Mouse (Mus musculus) cortical plate, adult 2 months (tissue): ENCODE data around the gene Rnf168.

ENCODE experiments used
- CTCF ChIP-seq: fragments of 200-500 bp; IDR thresholded peaks from 2 replicates; pipeline ENCODE4 v1.5.1; 2011; ENCODE audit warnings: mild to moderate bottlenecking, control low read depth, low read length; ENCODE audit not compliant: insufficient read depth; ENCODE audit errors: extremely low read depth
- POLR2A ChIP-seq: fragments of 200-500 bp; IDR thresholded peaks from 2 replicates; pipeline ENCODE4 v1.6.1; 2011; ENCODE audit warnings: mild to moderate bottlenecking, low read length, control low read depth; ENCODE audit not compliant: insufficient read depth; ENCODE audit errors: extremely low read depth

DNA sequence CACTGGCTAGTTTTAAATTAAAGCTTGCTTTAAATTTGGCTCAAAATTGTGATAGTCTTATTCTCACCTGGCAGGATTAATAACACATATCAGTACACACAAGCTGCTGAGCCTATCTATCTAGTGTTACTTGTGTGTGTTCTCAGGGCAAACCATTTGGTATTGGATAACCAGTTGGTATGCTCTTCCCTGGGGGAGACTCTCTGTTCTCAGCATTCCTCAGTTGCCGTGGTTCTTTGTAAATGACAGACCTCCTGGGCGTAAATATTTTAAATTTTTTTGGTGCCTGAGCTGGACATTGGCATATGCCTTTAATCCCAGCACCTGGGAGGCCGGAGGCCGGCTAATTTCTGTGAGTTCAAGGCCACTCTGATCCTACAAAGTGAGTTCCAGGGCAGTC is 35.6 kb downstream of the Rnf168 start:
- TF ChIP-seq CTCF (no peak), POLR2A (no peak)
